Mouse (Mus musculus): ENCODE data around the gene Gm37240. TPM values are rescaled to one million over a fixed set of nuclear protein-coding genes. Genes with fewer than 3 reads are reported as not detected.

Gene Gm37240
- total and polyA plus RNA-seq, 3 experiments = not detected

- DNase-seq (ENCODE audit: low spot score) (no peak), ATAC-seq (ENCODE audit: extremely low read depth, insufficient number of reproducible peaks, low FRiP score, poor library complexity, severe bottlenecking) (no peak)
- no peak for TF ChIP-seq GATA2 (IDR thresholded peaks at IDR 0.05; ENCODE audit: borderline replicate concordance, low read depth, low read length)
- TF ChIP-seq CTCF (IDR thresholded peaks at IDR 0.05; ENCODE audit: low read depth, low read length) = no peak
- TF ChIP-seq GATA1 (IDR thresholded peaks at IDR 0.05; ENCODE audit: borderline replicate concordance, low read length) = no peak
- no peak for TF ChIP-seq POLR2AphosphoS5 (IDR thresholded peaks at IDR 0.05; ENCODE audit: insufficient replicate concordance, low read depth, low read length)
- no peak for TF ChIP-seq TAL1 (conservative IDR thresholded peaks at IDR 0.05; ENCODE audit: low read depth, low read length)
- no peak overlapping the region for H3K4me3 ChIP-seq (ENCODE audit: low read depth, low read length)
- H3K9me3 ChIP-seq (replicated peaks) = no peaks in the 10 kb centered on the region
- H3K27me3 ChIP-seq (ENCODE audit: insufficient read depth, low read length) = no peaks in the 10 kb centered on the region
- H3K4me1 ChIP-seq (ENCODE audit: insufficient read depth, low read depth, low read length) = no peaks in the 10 kb centered on the region
- no peaks in the 10 kb centered on the region for H3K36me3 ChIP-seq (replicated peaks)
Measured at GRCm38 (mm10) chr3:85814241-85814640, 73.1 kb downstream of the Gm37240 start.

- Histone ChIP-seq H3K27me3 (ENCODE audit: insufficient read depth, low read length) (no peaks in the 10 kb centered on the region), H3K4me1 (ENCODE audit: insufficient read depth, low read depth, low read length) (no peaks in the 10 kb centered on the region), H3K9me3 (replicated peaks) (no peaks in the 10 kb centered on the region), H3K4me3 (ENCODE audit: low read depth, low read length) (no peak overlapping the region), H3K36me3 (replicated peaks) (no peaks in the 10 kb centered on the region)
- ATAC-seq (ENCODE audit: extremely low read depth, insufficient number of reproducible peaks, low FRiP score, poor library complexity, severe bottlenecking) (no peak), DNase-seq (ENCODE audit: low spot score) (no peak)
- no peak for TF ChIP-seq GATA2 (IDR thresholded peaks at IDR 0.05; ENCODE audit: borderline replicate concordance, low read depth, low read length)
- no peak for TF ChIP-seq TAL1 (conservative IDR thresholded peaks at IDR 0.05; ENCODE audit: low read depth, low read length)
Measured at GRCm38 (mm10) chr3:85813101-85814014, 74.0 kb downstream of the Gm37240 start.

GRCm38 (mm10) chr3:85812010-85812409 is 75.3 kb downstream of the Gm37240 start:
- ATAC-seq (ENCODE audit: extremely low read depth, insufficient number of reproducible peaks, low FRiP score, poor library complexity, severe bottlenecking) = no peak
- no peak for DNase-seq (ENCODE audit: low spot score)

GRCm38 (mm10) chr3:85793166-85793565 is 94.2 kb downstream of the Gm37240 start:
- Histone ChIP-seq H3K27me3 (ENCODE audit: insufficient read depth, low read length) (no peaks in the 10 kb centered on the region), H3K9me3 (replicated peaks) (no peaks in the 10 kb centered on the region), H3K36me3 (replicated peaks) (no peaks in the 10 kb centered on the region), H3K4me1 (ENCODE audit: insufficient read depth, low read depth, low read length) (no peaks in the 10 kb centered on the region), H3K4me3 (ENCODE audit: low read depth, low read length) (no peak overlapping the region)
- TF ChIP-seq POLR2AphosphoS5 (IDR thresholded peaks at IDR 0.05; ENCODE audit: insufficient replicate concordance, low read depth, low read length) (no peak), TAL1 (conservative IDR thresholded peaks at IDR 0.05; ENCODE audit: low read depth, low read length) (no peak), CTCF (IDR thresholded peaks at IDR 0.05; ENCODE audit: low read depth, low read length) (no peak), GATA2 (IDR thresholded peaks at IDR 0.05; ENCODE audit: borderline replicate concordance, low read depth, low read length) (no peak), GATA1 (IDR thresholded peaks at IDR 0.05; ENCODE audit: borderline replicate concordance, low read length) (no peak)
- DNase-seq (ENCODE audit: low spot score) (no peak), ATAC-seq (ENCODE audit: extremely low read depth, insufficient number of reproducible peaks, low FRiP score, poor library complexity, severe bottlenecking) (no peak)

More at GRCm38 (mm10) chr3:85812010-85812409, 75.3 kb downstream of the Gm37240 start:
- no peak for TF ChIP-seq GATA2 (IDR thresholded peaks at IDR 0.05; ENCODE audit: borderline replicate concordance, low read depth, low read length)
- TF ChIP-seq TAL1 (conservative IDR thresholded peaks at IDR 0.05; ENCODE audit: low read depth, low read length) = no peak
- no peak for TF ChIP-seq POLR2AphosphoS5 (IDR thresholded peaks at IDR 0.05; ENCODE audit: insufficient replicate concordance, low read depth, low read length)
- TF ChIP-seq GATA1 (IDR thresholded peaks at IDR 0.05; ENCODE audit: borderline replicate concordance, low read length) = no peak
- TF ChIP-seq CTCF (IDR thresholded peaks at IDR 0.05; ENCODE audit: low read depth, low read length) = no peak
- Histone ChIP-seq H3K4me1 (ENCODE audit: insufficient read depth, low read depth, low read length) (no peaks in the 10 kb centered on the region), H3K4me3 (ENCODE audit: low read depth, low read length) (no peak overlapping the region), H3K36me3 (replicated peaks) (no peaks in the 10 kb centered on the region), H3K9me3 (replicated peaks) (no peaks in the 10 kb centered on the region), H3K27me3 (ENCODE audit: insufficient read depth, low read length) (no peaks in the 10 kb centered on the region)

GRCm38 (mm10) chr3:85789748-85790147 is 97.6 kb downstream of the Gm37240 start:
- Histone ChIP-seq H3K36me3 (replicated peaks) (no peaks in the 10 kb centered on the region), H3K27me3 (ENCODE audit: insufficient read depth, low read length) (peaks cover 3% of the 10 kb centered on the region; the same call in 1 of the 2 replicates), H3K4me1 (ENCODE audit: insufficient read depth, low read depth, low read length) (no peaks in the 10 kb centered on the region), H3K4me3 (ENCODE audit: low read depth, low read length) (no peak overlapping the region), H3K9me3 (replicated peaks) (no peaks in the 10 kb centered on the region)
- no peak for ATAC-seq (ENCODE audit: extremely low read depth, insufficient number of reproducible peaks, low FRiP score, poor library complexity, severe bottlenecking)
- TF ChIP-seq CTCF (IDR thresholded peaks at IDR 0.05; ENCODE audit: low read depth, low read length) = no peak
- no peak for TF ChIP-seq POLR2AphosphoS5 (IDR thresholded peaks at IDR 0.05; ENCODE audit: insufficient replicate concordance, low read depth, low read length)
- TF ChIP-seq GATA2 (IDR thresholded peaks at IDR 0.05; ENCODE audit: borderline replicate concordance, low read depth, low read length) = no peak
- no peak for TF ChIP-seq TAL1 (conservative IDR thresholded peaks at IDR 0.05; ENCODE audit: low read depth, low read length)
- no peak for TF ChIP-seq GATA1 (IDR thresholded peaks at IDR 0.05; ENCODE audit: borderline replicate concordance, low read length)
- DNase-seq (ENCODE audit: low spot score) = no peak

- no peak for TF ChIP-seq GATA2 (IDR thresholded peaks at IDR 0.05; ENCODE audit: borderline replicate concordance, low read depth, low read length)
- no peak for TF ChIP-seq TAL1 (conservative IDR thresholded peaks at IDR 0.05; ENCODE audit: low read depth, low read length)
- no peak for TF ChIP-seq POLR2AphosphoS5 (IDR thresholded peaks at IDR 0.05; ENCODE audit: insufficient replicate concordance, low read depth, low read length)
- TF ChIP-seq CTCF (IDR thresholded peaks at IDR 0.05; ENCODE audit: low read depth, low read length) = no peak
- TF ChIP-seq GATA1 (IDR thresholded peaks at IDR 0.05; ENCODE audit: borderline replicate concordance, low read length) = no peak
- no peak overlapping the region for H3K4me3 ChIP-seq (ENCODE audit: low read depth, low read length)
- no peaks in the 10 kb centered on the region for H3K36me3 ChIP-seq (replicated peaks)
- H3K27me3 ChIP-seq (ENCODE audit: insufficient read depth, low read length) = peaks cover 3% of the 10 kb centered on the region; the same call in 1 of the 2 replicates
- DNase-seq (ENCODE audit: low spot score) (no peak), ATAC-seq (ENCODE audit: extremely low read depth, insufficient number of reproducible peaks, low FRiP score, poor library complexity, severe bottlenecking) (no peak)
- no peaks in the 10 kb centered on the region for H3K9me3 ChIP-seq (replicated peaks)
- no peaks in the 10 kb centered on the region for H3K4me1 ChIP-seq (ENCODE audit: insufficient read depth, low read depth, low read length)
Measured at GRCm38 (mm10) chr3:85786501-85786900, 100.8 kb downstream of the Gm37240 start.
